Mouse (Mus musculus) lung, embryonic 14.5 days (tissue): Measurements from ENCODE around the gene Zfp541. TPM values are rescaled to one million over a fixed set of nuclear protein-coding genes. Genes with fewer than 3 reads are reported as not detected.

Source experiments
- ATAC-seq: fragments of 200-750 bp; cut with Nextera tagmentation; 2 replicates; pipeline ENCODE4 v1.8.0; 2017; ENCODE audit warnings: mild to moderate bottlenecking, moderate TSS enrichment, moderate library complexity; ENCODE audit not compliant: insufficient read depth
- DNase-seq: peaks from one replicate; pipeline ENCODE4 v3.0.0-alpha.2; 2015
- H3K27ac ChIP-seq: fragments of 300-500 bp; sonication (generic); 2 replicates; pipeline ENCODE4 v1.5.1; 2014; ENCODE audit warnings: low read depth, mild to moderate bottlenecking, moderate library complexity
- H3K27me3 ChIP-seq: fragments of 300-500 bp; sonication (generic); 2 replicates; pipeline ENCODE4 v1.6.1; 2014; ENCODE audit warnings: low read length, control low read depth; ENCODE audit not compliant: insufficient read depth
- H3K36me3 ChIP-seq: fragments of 300-500 bp; sonication (generic); 2 replicates; pipeline ENCODE4 v1.6.1; 2014; ENCODE audit warnings: control low read depth; ENCODE audit not compliant: insufficient read depth
- H3K4me1 ChIP-seq: fragments of 300-500 bp; sonication (generic); 2 replicates; pipeline ENCODE4 v1.6.1; 2014; ENCODE audit warnings: antibody characterized with exemption, control low read depth; ENCODE audit not compliant: insufficient read depth
- H3K4me2 ChIP-seq: fragments of 300-500 bp; sonication (generic); 2 replicates; pipeline ENCODE4 v1.6.1; 2014; ENCODE audit warnings: mild to moderate bottlenecking
- H3K4me3 ChIP-seq: fragments of 300-500 bp; sonication (generic); 2 replicates; pipeline ENCODE4 v1.5.1; 2014; ENCODE audit warnings: low read depth, low read length
- H3K9ac ChIP-seq: fragments of 300-500 bp; sonication (generic); 2 replicates; pipeline ENCODE4 v1.6.1; 2014
- H3K9me3 ChIP-seq: fragments of 300-500 bp; sonication (generic); 2 replicates; pipeline ENCODE4 v1.6.1; 2016; ENCODE audit warnings: low read depth, low read length, control low read depth
- CTCF ChIP-seq: IDR thresholded peaks from 2 replicates; pipeline ENCODE4 v1.5.1; 2016; ENCODE audit warnings: antibody characterized with exemption, low read depth
- WGBS: fragments of 180-500 bp; shearing (Covaris S2); extraction: QIAGEN DNeasy Blood & Tissue Kit; methylation state at CpG from one replicate; pipeline ENCODE4 v1.1.7; 2014; 5-methylcytosine and 5-hydroxymethylcytosine counted together
- polyA plus RNA-seq: library from polyadenylated mRNA; unstranded; fragments of >200 nt; fragmentation: Nextera tagmentation; extraction: Ambion mirVana; gene quantifications from 2 replicates; pipeline ENCODE4 v1.2.1, GENCODE M21; 2014

The Zfp541 gene
- polyA plus RNA-seq, 1 experiment from 2014 or later: not detected

- Histone ChIP-seq H3K9me3 (no peaks in the 10 kb centered on the region), H3K4me3 (no peak overlapping the region), H3K36me3 (no peaks in the 10 kb centered on the region), H3K4me2 (no peak overlapping the region), H3K9ac (no peak overlapping the region), H3K27ac (no peak overlapping the region), H3K27me3 (no peaks in the 10 kb centered on the region), H3K4me1 (no peaks in the 10 kb centered on the region)
- ATAC-seq (no peak), DNase-seq (no peak)
- WGBS: 88% methylated on average over 6 of the region's 6 CpGs
- no peak for TF ChIP-seq CTCF
Measured at GRCm38 (mm10) chr7:16036972-16037371, 24.6 kb upstream of the Zfp541 start.

DNA sequence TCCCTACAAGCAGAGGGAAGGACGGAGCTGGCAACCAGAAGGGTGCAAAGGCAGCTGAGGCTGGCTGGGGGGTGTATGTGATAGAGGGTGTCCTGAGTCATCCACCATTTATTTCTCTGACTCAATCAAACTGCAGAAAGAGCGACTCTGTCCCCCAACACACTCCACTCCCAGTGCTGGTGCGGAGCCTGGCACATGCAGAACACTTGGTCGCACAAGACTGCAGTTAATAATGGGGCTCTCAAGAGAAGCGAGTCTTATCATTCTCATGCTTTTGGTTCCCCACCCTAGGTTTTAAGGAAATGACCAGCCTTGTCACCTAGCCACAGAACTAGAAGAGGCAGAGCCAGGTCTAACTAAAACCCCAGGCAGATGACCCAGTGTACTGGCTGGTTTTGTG is 22.3 kb upstream of the Zfp541 start:
- whole genome bisulfite sequencing: 89% methylated on average over 5 of the region's 5 CpGs

GRCm38 (mm10) chr7:16041208-16041607 is 20.4 kb upstream of the Zfp541 start:
- DNase-seq (no peak), ATAC-seq (no peak)
- H3K4me3 ChIP-seq: no peak overlapping the region
- H3K27ac ChIP-seq: no peak overlapping the region
- H3K27me3 ChIP-seq: no peaks in the 10 kb centered on the region
- H3K4me2 ChIP-seq: no peak overlapping the region
- peaks cover 13% of the 10 kb centered on the region; the same call in 1 of the 2 replicates for H3K4me1 ChIP-seq
- WGBS: 88% methylated on average over 2 of the region's 2 CpGs
- TF ChIP-seq CTCF: no peak
- no peak overlapping the region for H3K9ac ChIP-seq
- H3K9me3 ChIP-seq: no peaks in the 10 kb centered on the region
- H3K36me3 ChIP-seq: peaks cover 13% of the 10 kb centered on the region

More for the DNA sequence above, 22.3 kb upstream of the Zfp541 start:
- Histone ChIP-seq H3K27ac (no peak overlapping the region), H3K27me3 (no peaks in the 10 kb centered on the region), H3K36me3 (peaks cover 13% of the 10 kb centered on the region), H3K9me3 (no peaks in the 10 kb centered on the region), H3K4me3 (no peak overlapping the region), H3K4me1 (no peaks in the 10 kb centered on the region; the same call in 1 of the 2 replicates), H3K9ac (no peak overlapping the region), H3K4me2 (no peak overlapping the region)
- ATAC-seq (no peak), DNase-seq (no peak)
- TF ChIP-seq CTCF: no peak

- no peak overlapping the region for H3K9ac ChIP-seq
- H3K4me1 ChIP-seq: peaks cover 14% of the 10 kb centered on the region; the same call in 1 of the 2 replicates
- H3K4me3 ChIP-seq: no peak overlapping the region
- ATAC-seq (no peak), DNase-seq (no peak)
- H3K4me2 ChIP-seq: peak overlapping the region; percentile 12; the same call in 1 of the 2 replicates
- H3K36me3 ChIP-seq: peaks cover 13% of the 10 kb centered on the region
- WGBS: 71% methylated on average over 10 of the region's 10 CpGs
- H3K27me3 ChIP-seq: no peaks in the 10 kb centered on the region
- no peaks in the 10 kb centered on the region for H3K9me3 ChIP-seq
- no peak for TF ChIP-seq CTCF
- no peak overlapping the region for H3K27ac ChIP-seq
Measured at GRCm38 (mm10) chr7:16042850-16043775, 18.5 kb upstream of the Zfp541 start.

DNA sequence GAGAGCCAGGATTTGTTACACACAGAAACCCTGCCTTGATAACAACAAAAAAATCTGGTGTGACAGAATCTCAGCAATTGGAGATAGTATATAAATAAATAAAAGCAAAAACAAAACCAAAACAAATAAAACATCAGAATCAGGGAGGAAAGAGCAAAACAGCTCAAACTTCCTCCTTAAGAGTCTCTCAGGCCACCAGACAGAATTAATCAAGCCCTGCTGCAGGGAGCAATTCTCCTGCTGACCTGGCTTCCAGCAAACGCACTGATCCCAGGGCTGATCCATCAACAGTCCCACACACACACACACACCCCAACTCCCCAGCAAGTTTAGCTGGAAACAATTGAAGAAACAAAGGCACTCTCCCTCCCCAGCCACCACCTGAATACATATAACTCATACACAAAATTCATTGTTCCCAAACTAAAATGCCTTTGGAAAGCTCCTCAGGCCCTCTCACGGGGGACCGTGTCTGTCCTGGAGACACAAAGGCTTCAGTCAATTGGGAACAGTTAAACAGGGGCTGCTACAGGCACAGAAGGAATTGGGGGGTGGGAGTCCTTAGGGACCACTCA is 17.7 kb upstream of the Zfp541 start:
- no peak for ATAC-seq
- no peak for DNase-seq
- peak overlapping the region; percentile 26; the same call in 1 of the 2 replicates for H3K9ac ChIP-seq
- H3K4me1 ChIP-seq: peaks cover 14% of the 10 kb centered on the region; the same call in 1 of the 2 replicates
- peak overlapping the region; percentile 12; the same call in 1 of the 2 replicates for H3K4me2 ChIP-seq
- 46% methylated on average over 3 of the region's 3 CpGs for WGBS
- H3K27ac ChIP-seq: 0 out of 2 replicates have a peak overlapping the region, but pooled peaks have one; percentile 24
- peaks cover 13% of the 10 kb centered on the region for H3K36me3 ChIP-seq
- no peak for TF ChIP-seq CTCF
- H3K27me3 ChIP-seq: no peaks in the 10 kb centered on the region
- no peak overlapping the region for H3K4me3 ChIP-seq
- H3K9me3 ChIP-seq: no peaks in the 10 kb centered on the region

- no peak for TF ChIP-seq CTCF
- DNase-seq (no peak), ATAC-seq (no peak)
- no peaks in the 10 kb centered on the region for H3K9me3 ChIP-seq
- H3K27ac ChIP-seq: no peak overlapping the region
- WGBS: 37% methylated on average over 5 of the region's 5 CpGs
- H3K36me3 ChIP-seq: peaks cover 13% of the 10 kb centered on the region
- H3K27me3 ChIP-seq: no peaks in the 10 kb centered on the region
- H3K4me3 ChIP-seq: no peak overlapping the region
- peaks cover 16% of the 10 kb centered on the region; the same call in 1 of the 2 replicates for H3K4me1 ChIP-seq
- H3K9ac ChIP-seq: peak overlapping the region; percentile 26
- H3K4me2 ChIP-seq: no peak overlapping the region; the same call in 1 of the 2 replicates
Measured at GRCm38 (mm10) chr7:16044531-16044930, 17.1 kb upstream of the Zfp541 start.

- DNase-seq (no peak), ATAC-seq (no peak)
- peak overlapping the region; percentile 80 for H3K4me2 ChIP-seq
- peaks cover 13% of the 10 kb centered on the region for H3K36me3 ChIP-seq
- no peak for TF ChIP-seq CTCF
- H3K9me3 ChIP-seq: no peaks in the 10 kb centered on the region
- peak overlapping the region; percentile 97 for H3K27ac ChIP-seq
- H3K4me1 ChIP-seq: peaks cover 24% of the 10 kb centered on the region; the same call in 1 of the 2 replicates
- H3K27me3 ChIP-seq: no peaks in the 10 kb centered on the region
- WGBS: 39% methylated on average over 2 of the region's 2 CpGs
- peak overlapping the region; percentile 97 for H3K4me3 ChIP-seq
- H3K9ac ChIP-seq: peak overlapping the region; percentile 99
Measured at GRCm38 (mm10) chr7:16045538-16045937, 16.1 kb upstream of the Zfp541 start.
